In the genomic region with DNA sequence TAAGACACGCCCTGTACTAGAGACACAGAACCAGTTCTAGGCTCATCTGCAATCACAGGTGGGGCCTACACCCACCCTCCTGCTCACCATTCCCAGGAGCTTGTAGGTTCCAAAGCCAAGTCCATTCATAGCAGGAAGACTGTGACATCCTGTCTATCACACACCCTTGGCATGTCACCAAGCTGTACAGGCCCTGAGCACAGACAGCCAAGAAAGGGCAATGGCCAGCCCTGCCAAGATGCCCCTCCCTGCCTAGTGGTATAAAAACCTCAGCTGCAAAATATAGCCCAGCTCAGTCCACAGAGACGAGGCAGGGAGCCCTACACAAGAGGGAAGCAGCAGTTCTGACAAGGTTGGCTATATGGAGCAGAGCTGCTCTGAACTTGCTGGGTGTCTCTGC, we compare ENCODE assay signal across 8 mouse cellular contexts. TPM values are rescaled to one million over a fixed set of nuclear protein-coding genes. Genes with fewer than 3 reads are reported as not detected.
DNase-seq lines count a peak whose midpoint lies in the region; ATAC-seq and TF ChIP-seq lines count a peak whose summit lies in the region.

No protein-coding gene starts in this region.

- no peak overlapping the region for H3K9ac ChIP-seq in midbrain, postnatal 0 days (replicated peaks; ENCODE audit: low read length, poor library complexity, severe bottlenecking)
- no peak overlapping the region for H3K9ac ChIP-seq in kidney, postnatal 0 days (ENCODE audit: low read depth, low read length)
- H3K9ac ChIP-seq in stomach, embryonic 16.5 days (ENCODE audit: low read length), result no peak overlapping the region

- H3K4me3 ChIP-seq in midbrain, postnatal 0 days (ENCODE audit: low read depth, low read length), result no peak overlapping the region
- no peak overlapping the region for H3K4me3 ChIP-seq in midbrain, embryonic 10.5 days
- no peak overlapping the region for H3K4me3 ChIP-seq in kidney, postnatal 0 days (replicated peaks; ENCODE audit: low read depth, low read length)
- no peak overlapping the region for H3K4me3 ChIP-seq in stomach, embryonic 16.5 days (replicated peaks; ENCODE audit: low read length)

- no peak for TF ChIP-seq CTCF in midbrain, postnatal 0 days (IDR thresholded peaks at IDR 0.05)
- TF ChIP-seq CTCF in kidney, postnatal 0 days (IDR thresholded peaks at IDR 0.05; ENCODE audit: low read depth), result no peak

- no peaks in the 10 kb centered on the region for H3K36me3 ChIP-seq in midbrain, postnatal 0 days (ENCODE audit: insufficient read depth, low read length)
- no peaks in the 10 kb centered on the region for H3K36me3 ChIP-seq in midbrain, embryonic 10.5 days
- H3K36me3 ChIP-seq in kidney, postnatal 0 days (ENCODE audit: insufficient read depth, low read length), result no peaks in the 10 kb centered on the region
- no peaks in the 10 kb centered on the region for H3K36me3 ChIP-seq in stomach, embryonic 16.5 days (ENCODE audit: control insufficient read depth, insufficient read depth, low read length)

- ATAC-seq in midbrain, postnatal 0 days (ENCODE audit: low FRiP score), result no peak
- no peak for ATAC-seq in kidney, postnatal 0 days (replicated peaks; ENCODE audit: low FRiP score, low read depth)
- peak; percentile 26; the same call in 1 of the 2 replicates for ATAC-seq in stomach, embryonic 16.5 days (ENCODE audit: insufficient read depth, low FRiP score)

- no peak overlapping the region for H3K4me2 ChIP-seq in midbrain, postnatal 0 days (ENCODE audit: low read depth, low read length, poor library complexity, severe bottlenecking)
- no peak overlapping the region for H3K4me2 ChIP-seq in kidney, postnatal 0 days (ENCODE audit: low read length)
- no peak overlapping the region for H3K4me2 ChIP-seq in stomach, embryonic 16.5 days (ENCODE audit: low read depth, low read length)

- no peaks in the 10 kb centered on the region for H3K27me3 ChIP-seq in midbrain, postnatal 0 days (ENCODE audit: insufficient read depth, low read length)
- H3K27me3 ChIP-seq in midbrain, embryonic 10.5 days (ENCODE audit: low read depth, poor library complexity, severe bottlenecking), result no peaks in the 10 kb centered on the region
- no peaks in the 10 kb centered on the region for H3K27me3 ChIP-seq in kidney, postnatal 0 days (ENCODE audit: insufficient read depth, low read length)
- no peaks in the 10 kb centered on the region for H3K27me3 ChIP-seq in stomach, embryonic 16.5 days (ENCODE audit: control insufficient read depth, insufficient read depth, low read length)

- H3K27ac ChIP-seq in midbrain, postnatal 0 days (ENCODE audit: low read depth, low read length), result no peak overlapping the region
- no peak overlapping the region for H3K27ac ChIP-seq in midbrain, embryonic 10.5 days (replicated peaks)
- H3K27ac ChIP-seq in kidney, postnatal 0 days, result 0 out of 2 replicates have a peak overlapping the region, but pooled peaks have one; percentile 13
- H3K27ac ChIP-seq in stomach, embryonic 16.5 days (ENCODE audit: low read length), result 0 out of 2 replicates have a peak overlapping the region, but pooled peaks have one; percentile 32

- peak; percentile 19 for DNase-seq in midbrain, postnatal 0 days (ENCODE audit: low spot score)
- no peak for DNase-seq in midbrain, embryonic 10.5 days (ENCODE audit: low spot score)
- peak; percentile 55 for DNase-seq in gastrocnemius, postnatal 14 days
- DNase-seq in kidney, postnatal 0 days (ENCODE audit: low spot score), result no peak
- DNase-seq in spleen, postnatal 10 days (ENCODE audit: low spot score in 2 of 2), result no peak
- no peak for DNase-seq in right cerebral cortex, postnatal 4 days
- DNase-seq in thymus, postnatal 4 days, result no peak

- 80% methylated on average over 2 of the region's 2 CpGs for WGBS in midbrain, postnatal 0 days
- 92% methylated on average over 2 of the region's 2 CpGs for WGBS in midbrain, embryonic 10.5 days
- WGBS in kidney, postnatal 0 days, result 70% methylated on average over 2 of the region's 2 CpGs
- WGBS in stomach, embryonic 16.5 days, result 75% methylated on average over 2 of the region's 2 CpGs

- H3K4me1 ChIP-seq in midbrain, postnatal 0 days (ENCODE audit: insufficient read depth, low read length), result no peaks in the 10 kb centered on the region
- H3K4me1 ChIP-seq in midbrain, embryonic 10.5 days, result 0 out of 2 replicates have a peak, but pooled peaks cover 5% of the 10 kb centered on the region
- H3K4me1 ChIP-seq in kidney, postnatal 0 days (replicated peaks; ENCODE audit: insufficient read depth, low read length), result peaks cover 4% of the 10 kb centered on the region; the same call in 1 of the 2 replicates
- peaks cover 7% of the 10 kb centered on the region; the same call in 1 of the 2 replicates for H3K4me1 ChIP-seq in stomach, embryonic 16.5 days (ENCODE audit: control insufficient read depth, insufficient read depth, low read length)

- no peaks in the 10 kb centered on the region for H3K9me3 ChIP-seq in midbrain, postnatal 0 days (ENCODE audit: low read length)
- no peaks in the 10 kb centered on the region for H3K9me3 ChIP-seq in midbrain, embryonic 10.5 days (replicated peaks)
- H3K9me3 ChIP-seq in kidney, postnatal 0 days (replicated peaks; ENCODE audit: low read length), result no peaks in the 10 kb centered on the region
- H3K9me3 ChIP-seq in stomach, embryonic 16.5 days (replicated peaks; ENCODE audit: control insufficient read depth, low read length), result no peaks in the 10 kb centered on the region

- intact Hi-C loops in gastrocnemius, postnatal 14 days (cut with DNase I; ENCODE audit: low total_unique reads), result no loop called here

RNA-seq across cellular contexts. Expression of a gene that starts 26.7 kb away (rescaled TPM):
- 27.4 and 31.6 TPM in 2 replicates for total RNA-seq in midbrain, postnatal 0 days (2014; rRNA removed)
- 38.0 and 41.3 TPM in 2 replicates for polyA plus RNA-seq in midbrain, postnatal 0 days (2015; fragmentation: Nextera tagmentation; extraction: Ambion mirVana)
- 62.2 and 64.0 TPM in 2 replicates for polyA plus RNA-seq in midbrain, embryonic 10.5 days (2016; fragmentation: Nextera tagmentation; extraction: Ambion mirVana)
- 10 to 100 TPM; 26.6 to 32.0 TPM for total RNA-seq in gastrocnemius, postnatal 14 days (2021)
- polyA plus RNA-seq in kidney, postnatal 0 days (2015; fragmentation: Nextera tagmentation; extraction: Ambion mirVana), result 62.8 and 64.3 TPM in 2 replicates
- polyA plus RNA-seq in stomach, embryonic 16.5 days (2015; fragmentation: Nextera tagmentation; extraction: Ambion mirVana), result 73.9 and 75.9 TPM in 2 replicates

Comparison
In these comparisons a context has a peak if more than half of its experiments do, and no peak if none do; other contexts are left out.
1. DNase-seq: peak in midbrain, postnatal 0 days (single experiment) and gastrocnemius, postnatal 14 days (single experiment); none in midbrain, embryonic 10.5 days (single experiment), kidney, postnatal 0 days (single experiment), spleen, postnatal 10 days (0 of 2), right cerebral cortex, postnatal 4 days (single experiment) and thymus, postnatal 4 days (single experiment).
2. H3K27ac ChIP-seq: peak in kidney, postnatal 0 days (single experiment) and stomach, embryonic 16.5 days (single experiment); none in midbrain, postnatal 0 days (single experiment) and midbrain, embryonic 10.5 days (single experiment).